Mouse (Mus musculus) CH12F3 (cell line): ENCODE data around the gene Wdr4.

Experiments used
- in situ Hi-C: fragments of 300-500 bp; cut with MboI; formaldehyde crosslinking; loops from 2 replicates; pipeline ENCODE4 v1.14.3; 2020; ENCODE audit warnings: low sequenced_read_pairs

Gene Wdr4

GRCm38 (mm10) chr17:31450206-31450605 is 69.6 kb downstream of the Wdr4 start:
- in situ Hi-C loops, result no loop called here

- in situ Hi-C loops, result no loop called here
Observed at GRCm38 (mm10) chr17:31448519-31448918, 71.3 kb downstream of the Wdr4 start.

GRCm38 (mm10) chr17:31447766-31448165 is 72.0 kb downstream of the Wdr4 start:
- in situ Hi-C loops, result no loop called here

GRCm38 (mm10) chr17:31445061-31445731 is 74.6 kb downstream of the Wdr4 start:
- in situ Hi-C loops, result no loop called here
